Mouse (Mus musculus): ENCODE measurements around the gene Pde8b. TPM values are rescaled to one million over a fixed set of nuclear protein-coding genes. Genes with fewer than 3 reads are reported as not detected.
"Not testable (repeated sequence)": the region's sequence is repeated elsewhere in the genome, so short reads cannot be mapped to it uniquely, and the experiment has no call there.

Pde8b gene
- total RNA-seq, 2 experiments from 2014 or later = 4.8 to 6.1 TPM

- DNase-seq = no peak
Observed at GRCm38 (mm10) chr13:95221882-95222568, 28.1 kb downstream of the Pde8b start.

GRCm38 (mm10) chr13:95215661-95216170 lies 34.4 kb downstream of the Pde8b start:
- not testable (repeated sequence) for DNase-seq

GRCm38 (mm10) chr13:95212320-95212719 lies 37.8 kb downstream of the Pde8b start:
- no peak for DNase-seq

- DNase-seq = not testable (repeated sequence)
Observed at GRCm38 (mm10) chr13:95207301-95207700, 42.8 kb downstream of the Pde8b start.

- DNase-seq = no peak
Observed at GRCm38 (mm10) chr13:95202151-95202758, 47.9 kb downstream of the Pde8b start.

- DNase-seq = no peak
Observed at GRCm38 (mm10) chr13:95200817-95201216, 49.3 kb downstream of the Pde8b start.

GRCm38 (mm10) chr13:95200036-95200435 lies 50.1 kb downstream of the Pde8b start:
- DNase-seq = no peak

- no peak for DNase-seq
Observed at GRCm38 (mm10) chr13:95196106-95196705, 53.9 kb downstream of the Pde8b start.

GRCm38 (mm10) chr13:95191951-95192350 lies 58.2 kb downstream of the Pde8b start:
- DNase-seq = no peak

- no peak for DNase-seq
Observed at GRCm38 (mm10) chr13:95189111-95189510, 61.0 kb downstream of the Pde8b start.

GRCm38 (mm10) chr13:95187153-95187665 lies 62.9 kb downstream of the Pde8b start:
- no peak for DNase-seq

- DNase-seq = no peak
Observed at GRCm38 (mm10) chr13:95186741-95187035, 63.4 kb downstream of the Pde8b start.

- DNase-seq = no peak
Observed at GRCm38 (mm10) chr13:95185891-95186740, 64.0 kb downstream of the Pde8b start.

- DNase-seq = no peak
Observed at GRCm38 (mm10) chr13:95183686-95184085, 66.5 kb downstream of the Pde8b start.

- no peak for DNase-seq
Observed at GRCm38 (mm10) chr13:95180208-95180607, 69.9 kb downstream of the Pde8b start.

GRCm38 (mm10) chr13:95177326-95177725 lies 72.8 kb downstream of the Pde8b start:
- no peak for DNase-seq

- no peak for DNase-seq
Observed at GRCm38 (mm10) chr13:95176399-95176798, 73.7 kb downstream of the Pde8b start.

GRCm38 (mm10) chr13:95174253-95174652 lies 75.9 kb downstream of the Pde8b start:
- no peak for DNase-seq

- no peak for DNase-seq
Observed at GRCm38 (mm10) chr13:95172346-95172745, 77.8 kb downstream of the Pde8b start.

- no peak for DNase-seq
Observed at GRCm38 (mm10) chr13:95160211-95160610, 89.9 kb downstream of the Pde8b start.

GRCm38 (mm10) chr13:95158986-95159385 lies 91.2 kb downstream of the Pde8b start:
- no peak for DNase-seq

- DNase-seq = no peak
Observed at GRCm38 (mm10) chr13:95144746-95145145, 105.4 kb downstream of the Pde8b start.
